Mouse (Mus musculus) thymus, postnatal 36 days (tissue): ENCODE data around the gene Nt5m.

Experiments used
- DNase-seq, 2 experiments: peaks; one replicate each; pipeline ENCODE4 v3.0.0; 2022; ENCODE audit warnings: mixed read lengths in 2 of 2

Nt5m gene

DNA sequence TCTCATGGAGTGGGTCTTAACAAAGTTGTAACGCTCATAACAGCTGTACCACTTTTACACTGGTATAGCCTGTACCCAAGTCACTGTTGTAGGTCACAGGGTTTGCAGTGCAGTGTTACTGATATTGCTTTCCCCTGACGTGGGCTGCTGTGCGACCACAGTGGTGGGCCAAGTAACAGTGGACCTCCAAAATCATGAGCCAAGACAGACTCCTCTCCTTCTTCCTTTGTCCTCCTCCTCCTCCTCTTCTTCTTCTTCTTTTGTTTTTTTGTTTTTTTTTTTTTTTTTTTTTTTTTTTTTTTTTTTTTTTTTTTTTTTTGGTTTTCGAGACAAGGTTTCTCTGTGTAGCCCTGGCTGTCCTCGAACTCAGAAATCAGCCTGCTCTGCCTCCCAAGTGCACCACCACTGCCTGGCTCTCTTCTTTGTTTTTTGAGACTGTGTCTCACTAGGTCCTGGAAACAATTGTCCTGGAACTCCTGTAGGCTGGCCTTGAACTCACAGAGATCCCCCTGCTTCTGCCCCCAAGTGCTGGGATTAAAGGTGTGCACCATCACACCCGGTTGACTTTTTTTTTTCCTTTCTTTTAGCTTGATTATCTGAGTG, 67.4 kb downstream of the Nt5m start:
- DNase-seq, result no peak

DNA sequence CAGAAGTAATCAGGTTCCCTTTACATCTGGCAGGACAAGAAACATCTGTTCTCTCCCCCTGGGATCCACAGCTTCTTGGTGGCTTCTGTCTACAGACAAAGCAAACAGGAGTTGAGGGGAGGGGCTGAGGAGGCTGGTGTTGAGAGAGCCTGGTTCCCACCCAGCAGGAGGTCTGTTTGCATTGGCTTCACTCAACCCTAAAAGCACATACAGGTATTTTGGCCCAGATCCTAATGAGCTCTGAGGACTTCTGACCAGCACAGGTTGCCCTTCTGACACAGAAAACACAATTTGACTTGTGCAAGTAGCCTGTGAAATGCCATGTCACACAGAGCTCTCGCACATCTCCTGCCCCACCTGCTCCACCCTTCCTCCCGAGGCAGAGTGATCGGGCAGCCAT, 69.2 kb downstream of the Nt5m start:
- DNase-seq, result no peak

DNA sequence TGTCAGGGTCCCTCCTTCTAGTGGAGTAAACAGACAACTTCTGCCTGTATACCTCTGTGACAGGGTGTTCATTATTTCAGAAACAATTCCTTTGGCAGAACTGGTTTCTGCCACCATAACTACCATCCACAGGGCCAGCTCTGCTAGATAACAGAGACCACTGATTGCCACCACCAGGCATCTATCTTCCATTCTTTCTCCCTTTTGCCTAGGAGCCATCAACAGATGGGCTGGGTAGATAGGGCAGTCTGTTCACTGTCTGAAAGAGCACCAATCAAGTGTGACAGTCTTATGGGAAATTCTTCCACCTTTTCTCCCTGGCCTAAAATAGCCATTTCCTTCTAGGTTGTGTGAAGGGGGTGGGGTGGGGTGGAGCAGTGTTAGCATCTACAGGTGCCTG, 71.3 kb downstream of the Nt5m start:
- no peak for DNase-seq

DNA sequence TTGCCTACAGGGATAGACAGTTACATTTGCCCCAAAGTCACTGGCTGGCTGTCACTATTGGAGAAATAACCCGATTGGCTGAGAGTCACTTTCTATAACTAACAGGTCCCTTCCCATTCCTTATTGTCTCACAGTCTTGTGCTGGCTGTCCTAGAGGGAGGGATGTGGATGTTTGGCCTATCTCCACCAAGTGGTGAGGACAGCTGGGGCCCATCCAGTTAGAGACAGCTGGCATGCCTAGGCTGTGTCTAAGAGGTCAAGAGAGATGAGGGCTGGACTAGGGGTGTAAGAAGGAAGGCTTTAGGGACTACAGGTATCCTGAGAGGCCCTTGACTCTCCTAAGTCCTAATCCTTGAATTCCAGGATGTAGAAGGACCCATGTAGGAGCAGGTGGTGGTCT, 72.3 kb downstream of the Nt5m start:
- no peak for DNase-seq

DNA sequence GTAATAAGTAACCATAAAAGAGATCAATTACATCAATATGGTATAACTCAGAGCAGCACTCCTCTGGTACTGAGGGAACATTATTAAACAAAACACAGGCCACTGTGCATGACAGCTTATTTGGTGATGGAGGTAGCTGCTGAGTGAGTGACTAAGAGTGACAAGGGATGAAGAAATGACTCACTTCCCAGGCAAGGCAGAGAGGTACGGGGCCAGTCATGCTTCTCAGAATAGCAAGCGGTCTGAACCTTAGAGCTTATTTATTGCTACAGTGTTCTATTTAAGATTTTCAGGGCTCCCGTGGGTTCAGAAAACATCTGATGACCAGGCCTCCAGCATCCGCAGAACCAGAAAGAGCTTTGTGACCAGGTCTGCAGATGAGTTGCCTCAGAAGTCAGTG, 74.5 kb downstream of the Nt5m start:
- no peak for DNase-seq

DNA sequence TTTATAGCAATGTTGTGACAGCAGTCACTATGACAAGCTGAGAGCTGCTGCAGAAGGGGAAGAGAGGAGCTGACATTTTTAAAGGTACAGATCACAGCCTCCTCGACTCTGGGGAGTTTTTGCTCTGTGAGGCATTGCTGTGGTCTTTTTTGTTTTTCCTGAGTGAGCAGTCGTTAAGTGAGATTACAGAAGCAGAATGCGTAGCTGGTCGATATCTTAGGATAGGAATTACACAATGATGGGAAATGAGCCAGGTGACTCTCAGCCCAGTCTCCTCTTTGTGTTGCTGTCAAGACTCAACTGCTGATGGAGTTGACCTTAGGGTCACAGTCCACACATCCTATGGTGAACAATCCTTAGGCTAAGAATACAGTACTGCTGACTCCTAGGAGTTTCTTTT, 78.8 kb downstream of the Nt5m start:
- no peak for DNase-seq

DNA sequence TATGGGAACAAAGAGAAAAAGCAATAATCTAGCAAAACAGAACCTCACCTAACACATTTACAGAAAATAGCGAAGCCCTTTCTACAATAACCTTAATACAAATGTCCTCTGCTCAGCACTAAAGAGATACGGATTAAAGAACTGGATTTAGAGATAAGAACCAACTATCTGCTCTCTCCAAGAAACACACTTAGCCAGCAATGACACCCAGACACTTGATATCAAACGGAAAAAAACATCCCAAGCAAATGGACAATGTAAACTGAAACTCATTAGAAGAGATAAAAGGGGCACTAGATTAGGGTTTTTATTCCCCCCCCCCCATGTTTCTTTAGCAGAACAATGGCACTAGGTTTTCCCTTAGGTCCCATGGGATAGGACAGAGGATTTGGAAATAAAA, 80.2 kb downstream of the Nt5m start:
- DNase-seq, result no peak

DNA sequence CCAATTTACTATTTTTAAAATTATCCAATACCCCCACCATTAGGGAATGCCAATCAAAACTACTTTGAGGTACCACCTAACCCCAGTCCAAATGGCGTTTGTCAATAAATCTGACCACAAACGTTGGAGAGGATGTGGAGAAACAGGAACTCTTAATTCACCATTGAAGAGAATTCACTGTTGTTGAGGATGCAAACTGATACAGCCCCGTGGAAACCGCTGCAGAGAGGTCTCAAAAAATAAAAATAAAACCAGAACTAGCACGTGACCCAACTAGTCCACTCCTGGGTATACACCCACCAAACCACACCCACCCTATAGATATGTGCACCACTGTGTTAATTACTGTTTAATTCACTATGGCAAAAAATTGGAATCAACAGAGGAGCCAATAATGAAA, 81.1 kb downstream of the Nt5m start:
- no peak for DNase-seq

DNA sequence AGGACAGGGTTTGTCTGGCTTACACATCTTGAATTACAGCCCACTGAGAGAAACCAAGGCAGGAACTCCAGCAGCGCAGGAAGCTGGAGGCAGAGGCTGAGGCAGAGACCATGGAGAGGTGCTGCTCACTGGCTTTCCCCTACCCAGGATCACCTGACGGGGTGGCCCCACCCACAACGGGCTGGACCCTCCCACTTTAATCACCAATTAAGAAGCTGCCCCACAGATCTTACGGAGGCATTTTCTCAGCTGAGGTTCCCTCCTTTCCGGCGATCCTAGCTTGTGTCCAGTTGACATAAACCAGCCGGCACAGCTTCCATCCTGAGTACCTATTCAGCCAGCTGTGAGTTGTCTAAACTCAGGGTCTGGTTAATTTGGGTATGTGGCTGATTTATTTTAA, 82.0 kb downstream of the Nt5m start:
- DNase-seq, result no peak

DNA sequence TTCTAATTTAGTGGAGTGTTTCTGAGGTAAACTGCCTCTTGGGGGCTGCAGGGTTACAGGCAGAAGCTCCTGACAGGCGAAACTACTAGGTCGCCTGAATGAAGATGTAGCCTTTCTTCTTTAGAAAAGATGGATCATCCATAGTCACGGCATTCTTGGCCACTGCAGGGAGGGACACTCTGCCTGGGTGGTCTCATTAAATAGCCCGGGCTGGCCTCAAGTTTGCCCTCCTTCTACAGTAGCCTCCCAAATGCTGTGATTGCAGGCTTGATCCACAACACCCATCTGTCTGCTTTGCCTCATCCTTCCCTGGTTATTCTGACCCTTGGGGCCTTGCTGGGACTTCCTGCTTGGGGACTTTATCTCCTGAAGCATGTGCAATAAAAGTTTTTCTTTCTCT, 90.8 kb downstream of the Nt5m start:
- DNase-seq, result no peak
